Mouse (Mus musculus) stomach, postnatal 0 days (tissue): ENCODE data around the gene Hdac4. TPM values are rescaled to one million over a fixed set of nuclear protein-coding genes. Genes with fewer than 3 reads are reported as not detected.

Experiments used
- ATAC-seq: fragments of 200-750 bp; cut with Nextera tagmentation; 2 replicates; pipeline ENCODE4 v1.8.0; 2017; ENCODE audit not compliant: low FRiP score, low TSS enrichment
- DNase-seq: peaks from one replicate; pipeline ENCODE4 v3.0.0-alpha.2; 2016; ENCODE audit warnings: low spot score
- H3K27ac ChIP-seq: fragments of 300-500 bp; sonication (generic); replicated peaks from 2 replicates; pipeline ENCODE4 v1.5.1; 2014; ENCODE audit warnings: mild to moderate bottlenecking, control low read depth
- H3K27me3 ChIP-seq: fragments of 300-500 bp; sonication (generic); 2 replicates; pipeline ENCODE4 v1.6.1; 2014; ENCODE audit warnings: low read length; ENCODE audit not compliant: control insufficient read depth, insufficient read depth
- H3K36me3 ChIP-seq: fragments of 300-500 bp; sonication (generic); 2 replicates; pipeline ENCODE4 v1.6.1; 2014; ENCODE audit warnings: low read length, mixed read lengths; ENCODE audit not compliant: control insufficient read depth, insufficient read depth
- H3K4me1 ChIP-seq: fragments of 300-500 bp; sonication (generic); replicated peaks from 2 replicates; pipeline ENCODE4 v1.6.1; 2014; ENCODE audit warnings: antibody characterized with exemption; ENCODE audit not compliant: control insufficient read depth, insufficient read depth
- H3K4me2 ChIP-seq: fragments of 300-500 bp; sonication (generic); replicated peaks from 2 replicates; pipeline ENCODE4 v1.6.1; 2014; ENCODE audit warnings: low read depth, mild to moderate bottlenecking, control low read depth, moderate library complexity
- H3K4me3 ChIP-seq: fragments of 300-500 bp; sonication (generic); 2 replicates; pipeline ENCODE4 v1.5.1; 2014; ENCODE audit warnings: low read depth, low read length, control low read depth
- H3K9ac ChIP-seq: fragments of 300-500 bp; sonication (generic); 2 replicates; pipeline ENCODE4 v1.6.1; 2014; ENCODE audit warnings: mild to moderate bottlenecking, low read length, control low read depth, mixed read lengths
- H3K9me3 ChIP-seq: fragments of 300-500 bp; sonication (generic); 2 replicates; pipeline ENCODE4 v1.6.1; 2016; ENCODE audit warnings: low read length; ENCODE audit not compliant: control insufficient read depth
- CTCF ChIP-seq: IDR thresholded peaks from 2 replicates; pipeline ENCODE4 v1.5.1; 2016; ENCODE audit warnings: antibody characterized with exemption, low read depth, mild to moderate bottlenecking, moderate library complexity
- EP300 ChIP-seq: optimal IDR thresholded peaks from 2 replicates; pipeline ENCODE3; 2016; ENCODE audit warnings: antibody characterized with exemption
- WGBS: fragments of 180-500 bp; shearing (Covaris S2); extraction: QIAGEN DNeasy Blood & Tissue Kit; methylation state at CpG from one replicate; pipeline ENCODE4 v1.1.7; 2014; 5-methylcytosine and 5-hydroxymethylcytosine counted together
- polyA plus RNA-seq: library from polyadenylated mRNA; unstranded; fragments of >200 nt; fragmentation: Nextera tagmentation; extraction: Ambion mirVana; gene quantifications from 2 replicates; pipeline ENCODE4 v1.2.1, GENCODE M21; 2015

Gene Hdac4
- 10.9 and 14.5 TPM in 2 replicates for polyA plus RNA-seq

GRCm38 (mm10) chr1:92195360-92196149 lies at the start of gene Hdac4:
Gene Hdac4, minus strand, starts transcription at chr1:92195699.
- Histone ChIP-seq H3K9me3 (no peaks in the 10 kb centered on the region), H3K4me2 (no peak within 1 kb of the TSS), H3K4me3 (no peak within 1 kb of the TSS), H3K36me3 (no peaks in the 10 kb centered on the region), H3K27ac (no peak within 1 kb of the TSS), H3K27me3 (no peaks in the 10 kb centered on the region), H3K9ac (no peak within 1 kb of the TSS), H3K4me1 (no peaks in the 10 kb centered on the region)
- WGBS = 51% methylated on average over 13 of the region's 13 CpGs
- TF ChIP-seq CTCF (no peak), EP300 (no peak)
- DNase-seq (peak; percentile 22), ATAC-seq (no peak)

GRCm38 (mm10) chr1:92243549-92243948 lies 48.0 kb upstream of the Hdac4 start:
- Histone ChIP-seq H3K9ac (no peak overlapping the region), H3K4me2 (no peak overlapping the region), H3K4me3 (no peak overlapping the region), H3K27me3 (no peaks in the 10 kb centered on the region), H3K36me3 (no peaks in the 10 kb centered on the region), H3K27ac (no peak overlapping the region), H3K9me3 (no peaks in the 10 kb centered on the region), H3K4me1 (no peaks in the 10 kb centered on the region)
- no peak for TF ChIP-seq CTCF
- TF ChIP-seq EP300 = no peak
- DNase-seq (no peak), ATAC-seq (no peak)
- WGBS = 86% methylated on average over 8 of the region's 8 CpGs

- WGBS = 87% methylated on average over 4 of the region's 4 CpGs
- TF ChIP-seq CTCF = no peak
- no peak for ATAC-seq
- Histone ChIP-seq H3K9ac (no peak overlapping the region), H3K4me1 (no peaks in the 10 kb centered on the region), H3K27me3 (no peaks in the 10 kb centered on the region), H3K27ac (no peak overlapping the region), H3K9me3 (no peaks in the 10 kb centered on the region), H3K4me3 (no peak overlapping the region), H3K36me3 (no peaks in the 10 kb centered on the region), H3K4me2 (no peak overlapping the region)
- no peak for DNase-seq
Observed at GRCm38 (mm10) chr1:92240072-92240471, 44.6 kb upstream of the Hdac4 start.

GRCm38 (mm10) chr1:92235600-92235999 lies 40.1 kb upstream of the Hdac4 start:
- ATAC-seq = no peak
- Histone ChIP-seq H3K4me3 (no peak overlapping the region), H3K27ac (no peak overlapping the region), H3K9me3 (no peaks in the 10 kb centered on the region), H3K27me3 (no peaks in the 10 kb centered on the region), H3K4me1 (no peaks in the 10 kb centered on the region), H3K4me2 (no peak overlapping the region), H3K9ac (no peak overlapping the region), H3K36me3 (no peaks in the 10 kb centered on the region)
- 91% methylated on average over 4 of the region's 4 CpGs for WGBS
- no peak for DNase-seq
- no peak for TF ChIP-seq CTCF
- TF ChIP-seq EP300 = no peak

- Histone ChIP-seq H3K27ac (no peak overlapping the region), H3K4me3 (no peak overlapping the region), H3K27me3 (no peaks in the 10 kb centered on the region), H3K4me2 (no peak overlapping the region), H3K9ac (no peak overlapping the region), H3K36me3 (no peaks in the 10 kb centered on the region), H3K9me3 (no peaks in the 10 kb centered on the region), H3K4me1 (no peaks in the 10 kb centered on the region)
- TF ChIP-seq EP300 = no peak
- TF ChIP-seq CTCF = no peak
- no peak for DNase-seq
- ATAC-seq = no peak
- 68% methylated on average over 2 of the region's 2 CpGs for WGBS
Observed at GRCm38 (mm10) chr1:92225297-92225696, 29.8 kb upstream of the Hdac4 start.
